Comparison of ENCODE assay signal across 7 mouse cellular contexts in the genomic region with DNA sequence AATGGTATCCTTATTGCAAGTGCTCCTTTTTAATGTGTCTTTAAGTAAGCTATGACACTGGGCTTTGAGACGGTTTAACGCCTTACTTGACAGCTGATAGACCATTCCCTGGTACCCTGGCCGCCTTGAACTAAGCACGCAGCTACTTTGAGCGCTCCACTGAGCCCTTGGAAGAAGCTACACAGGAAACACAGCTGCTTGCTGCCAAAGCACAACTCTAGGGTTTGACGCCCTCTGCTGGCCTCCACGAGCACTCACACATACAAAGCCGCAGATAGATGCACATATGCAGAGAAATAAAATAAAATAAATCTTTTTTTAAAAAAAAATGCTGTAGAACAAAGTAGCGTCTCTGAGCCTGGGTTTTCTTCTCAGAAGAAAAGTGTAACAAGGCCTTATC. TPM values are rescaled to one million over a fixed set of nuclear protein-coding genes. Genes with fewer than 3 reads are reported as not detected.
DNase-seq lines count a peak whose midpoint lies in the region; ATAC-seq and TF ChIP-seq lines count a peak whose summit lies in the region.

No protein-coding gene starts in this region.

- no peak overlapping the region for H3K27ac ChIP-seq in lung, postnatal 0 days (ENCODE audit: low read length)
- H3K27ac ChIP-seq in hindbrain, embryonic 11.5 days (ENCODE audit: low read depth, low read length) = no peak overlapping the region
- no peak overlapping the region for H3K27ac ChIP-seq in midbrain, embryonic 13.5 days

- H3K27me3 ChIP-seq in lung, postnatal 0 days (replicated peaks; ENCODE audit: insufficient read depth, low read length) = no peaks in the 10 kb centered on the region
- no peaks in the 10 kb centered on the region for H3K27me3 ChIP-seq in hindbrain, embryonic 11.5 days (ENCODE audit: control insufficient read depth, insufficient read depth, low read length)
- no peaks in the 10 kb centered on the region for H3K27me3 ChIP-seq in midbrain, embryonic 13.5 days

- peak; percentile 47 for DNase-seq in lung, postnatal 0 days (ENCODE audit: low spot score)
- DNase-seq in lung, postnatal 36 days = no peak
- peak; percentile 67 to 82 for DNase-seq in cerebellum, postnatal 14 days
- DNase-seq in hindbrain, embryonic 11.5 days (ENCODE audit: low spot score) = peak; percentile 77

- H3K4me2 ChIP-seq in lung, postnatal 0 days (replicated peaks; ENCODE audit: low read depth, low read length) = no peak overlapping the region
- H3K4me2 ChIP-seq in hindbrain, embryonic 11.5 days (replicated peaks; ENCODE audit: low read depth, low read length) = peak overlapping the region; percentile 40
- peak overlapping the region; percentile 51 for H3K4me2 ChIP-seq in midbrain, embryonic 13.5 days (replicated peaks)

- no peak for TF ChIP-seq EP300 in lung, postnatal 0 days (IDR thresholded peaks at IDR 0.05)

- 18% methylated on average over 9 of the region's 9 CpGs for WGBS in lung, postnatal 0 days
- 17% methylated on average over 9 of the region's 9 CpGs for WGBS in hindbrain, embryonic 11.5 days
- 15% methylated on average over 9 of the region's 9 CpGs for WGBS in midbrain, embryonic 13.5 days

- ATAC-seq in lung, postnatal 0 days = peak; percentile 52; the same call in 1 of the 2 replicates
- ATAC-seq in hindbrain, embryonic 11.5 days (ENCODE audit: low FRiP score) = no peak
- ATAC-seq in midbrain, embryonic 13.5 days = peak; percentile 58
- ATAC-seq in megakaryocyte-erythroid progenitor cell, adult 5-6 weeks (replicated peaks; ENCODE audit: low FRiP score, low TSS enrichment, poor library complexity, severe bottlenecking) = no peak
- no peak for ATAC-seq in megakaryocyte, adult 5-6 weeks (ENCODE audit: poor library complexity, severe bottlenecking)

- H3K4me3 ChIP-seq in lung, postnatal 0 days (ENCODE audit: low read depth, low read length) = no peak overlapping the region
- H3K4me3 ChIP-seq in hindbrain, embryonic 11.5 days (ENCODE audit: low read depth, low read length) = peak overlapping the region; percentile 24; the same call in 1 of the 2 replicates
- H3K4me3 ChIP-seq in midbrain, embryonic 13.5 days (replicated peaks) = peak overlapping the region; percentile 36

- no peaks in the 10 kb centered on the region for H3K9me3 ChIP-seq in lung, postnatal 0 days (ENCODE audit: low read length)
- no peaks in the 10 kb centered on the region for H3K9me3 ChIP-seq in hindbrain, embryonic 11.5 days (ENCODE audit: control insufficient read depth, low read length)
- H3K9me3 ChIP-seq in midbrain, embryonic 13.5 days = no peaks in the 10 kb centered on the region

- no peaks in the 10 kb centered on the region for H3K4me1 ChIP-seq in lung, postnatal 0 days (ENCODE audit: insufficient read depth, low read depth, low read length)
- no peaks in the 10 kb centered on the region for H3K4me1 ChIP-seq in hindbrain, embryonic 11.5 days (replicated peaks; ENCODE audit: control insufficient read depth, insufficient read depth, low read length)
- H3K4me1 ChIP-seq in midbrain, embryonic 13.5 days (replicated peaks) = no peaks in the 10 kb centered on the region

- TF ChIP-seq CTCF in lung, postnatal 0 days (IDR thresholded peaks at IDR 0.05) = peak; percentile 52

- H3K36me3 ChIP-seq in lung, postnatal 0 days (ENCODE audit: insufficient read depth, low read length) = no peaks in the 10 kb centered on the region
- no peaks in the 10 kb centered on the region for H3K36me3 ChIP-seq in hindbrain, embryonic 11.5 days (ENCODE audit: control insufficient read depth, insufficient read depth, low read length)
- H3K36me3 ChIP-seq in midbrain, embryonic 13.5 days = no peaks in the 10 kb centered on the region

- H3K9ac ChIP-seq in lung, postnatal 0 days (replicated peaks; ENCODE audit: low read depth) = no peak overlapping the region
- H3K9ac ChIP-seq in hindbrain, embryonic 11.5 days (ENCODE audit: low read depth, low read length) = 0 out of 2 replicates have a peak overlapping the region, but pooled peaks have one; percentile 4
- 0 out of 2 replicates have a peak overlapping the region, but pooled peaks have one; percentile 44 for H3K9ac ChIP-seq in midbrain, embryonic 13.5 days (replicated peaks)

RNA-seq across cellular contexts. Expression of gene Pla2g5, which starts 4.0 kb away (rescaled TPM):
- polyA plus RNA-seq in lung, postnatal 0 days (2015; fragmentation: Nextera tagmentation; extraction: Ambion mirVana) = 0.29 TPM in 1 of 2 replicates, not detected in the other
- 0.39 TPM in 1 of 2 replicates, not detected in the other for polyA plus RNA-seq in hindbrain, embryonic 11.5 days (2014; fragmentation: Nextera tagmentation; extraction: Ambion mirVana)
- 0.27 and 0.59 TPM in 2 replicates for polyA plus RNA-seq in midbrain, embryonic 13.5 days (2015; fragmentation: Nextera tagmentation; extraction: Ambion mirVana)
- not detected in 2 replicates for total RNA-seq in megakaryocyte-erythroid progenitor cell, adult 5-6 weeks (2014; fragmentation: Nextera tagmentation)
- not detected in 2 replicates for total RNA-seq in megakaryocyte-erythroid progenitor cell, adult 5-6 weeks (2017)
- total RNA-seq in megakaryocyte, adult 5-6 weeks (2015) = not detected in 2 replicates
- not detected in 2 replicates for total RNA-seq in megakaryocyte, adult 5-6 weeks (2017)

RNA-seq across cellular contexts. Expression of gene Gm13030, which starts 14.5 kb away (rescaled TPM):
- polyA plus RNA-seq in lung, postnatal 0 days (2015; fragmentation: Nextera tagmentation; extraction: Ambion mirVana) = not detected in 2 replicates
- polyA plus RNA-seq in hindbrain, embryonic 11.5 days (2014; fragmentation: Nextera tagmentation; extraction: Ambion mirVana) = not detected in 2 replicates
- not detected in 2 replicates for polyA plus RNA-seq in midbrain, embryonic 13.5 days (2015; fragmentation: Nextera tagmentation; extraction: Ambion mirVana)
- total RNA-seq in megakaryocyte-erythroid progenitor cell, adult 5-6 weeks (2014; fragmentation: Nextera tagmentation) = not detected in 2 replicates
- total RNA-seq in megakaryocyte-erythroid progenitor cell, adult 5-6 weeks (2017) = not detected in 2 replicates
- total RNA-seq in megakaryocyte, adult 5-6 weeks (2015) = not detected in 2 replicates
- not detected in 2 replicates for total RNA-seq in megakaryocyte, adult 5-6 weeks (2017)

RNA-seq across cellular contexts. Expression of gene Pla2g2e, which starts 18.5 kb away (rescaled TPM):
- polyA plus RNA-seq in lung, postnatal 0 days (2015; fragmentation: Nextera tagmentation; extraction: Ambion mirVana) = not detected in 2 replicates
- polyA plus RNA-seq in hindbrain, embryonic 11.5 days (2014; fragmentation: Nextera tagmentation; extraction: Ambion mirVana) = not detected in 2 replicates
- polyA plus RNA-seq in midbrain, embryonic 13.5 days (2015; fragmentation: Nextera tagmentation; extraction: Ambion mirVana) = not detected in 2 replicates
- total RNA-seq in megakaryocyte-erythroid progenitor cell, adult 5-6 weeks (2014; fragmentation: Nextera tagmentation) = not detected in 2 replicates
- total RNA-seq in megakaryocyte-erythroid progenitor cell, adult 5-6 weeks (2017) = not detected in 2 replicates
- total RNA-seq in megakaryocyte, adult 5-6 weeks (2015) = not detected in 2 replicates
- not detected in 2 replicates for total RNA-seq in megakaryocyte, adult 5-6 weeks (2017)

RNA-seq across cellular contexts. Expression of gene Otud3, which starts 54.5 kb away (rescaled TPM):
- 3.7 and 4.0 TPM in 2 replicates for polyA plus RNA-seq in lung, postnatal 0 days (2015; fragmentation: Nextera tagmentation; extraction: Ambion mirVana)
- 3.1 and 3.5 TPM in 2 replicates for polyA plus RNA-seq in hindbrain, embryonic 11.5 days (2014; fragmentation: Nextera tagmentation; extraction: Ambion mirVana)
- 2.4 and 2.5 TPM in 2 replicates for polyA plus RNA-seq in midbrain, embryonic 13.5 days (2015; fragmentation: Nextera tagmentation; extraction: Ambion mirVana)
- 3.7 and 6.6 TPM in 2 replicates for total RNA-seq in megakaryocyte-erythroid progenitor cell, adult 5-6 weeks (2014; fragmentation: Nextera tagmentation)
- total RNA-seq in megakaryocyte-erythroid progenitor cell, adult 5-6 weeks (2017) = 5.0 and 9.7 TPM in 2 replicates
- 3.3 TPM in 2 replicates for total RNA-seq in megakaryocyte, adult 5-6 weeks (2015)
- total RNA-seq in megakaryocyte, adult 5-6 weeks (2017) = 9.5 TPM in 2 replicates

Comparison
In these comparisons a context has a peak if more than half of its experiments do, and no peak if none do; other contexts are left out.
1. ATAC-seq: peak in lung, postnatal 0 days (single experiment) and midbrain, embryonic 13.5 days (single experiment); none in hindbrain, embryonic 11.5 days (single experiment), megakaryocyte-erythroid progenitor cell, adult 5-6 weeks (single experiment) and megakaryocyte, adult 5-6 weeks (single experiment).